Mouse (Mus musculus): Measurements from ENCODE around the gene Scn8a. TPM values are rescaled to one million over a fixed set of nuclear protein-coding genes. Genes with fewer than 3 reads are reported as not detected.

Gene Scn8a
- total RNA-seq, 2 experiments from 2014 or later, result under 0.01 TPM; not detected in 1

GRCm38 (mm10) chr15:101086956-101087355 lies 217.3 kb downstream of the Scn8a start:
- ATAC-seq (ENCODE audit: poor library complexity, severe bottlenecking), result no peak

- ATAC-seq (ENCODE audit: poor library complexity, severe bottlenecking), result no peak
These were observed 218.6 kb downstream of the Scn8a start for GRCm38 (mm10) chr15:101088291-101088690.

- ATAC-seq (ENCODE audit: poor library complexity, severe bottlenecking), result no peak
These were observed 221.9 kb downstream of the Scn8a start for GRCm38 (mm10) chr15:101091551-101091950.

DNA sequence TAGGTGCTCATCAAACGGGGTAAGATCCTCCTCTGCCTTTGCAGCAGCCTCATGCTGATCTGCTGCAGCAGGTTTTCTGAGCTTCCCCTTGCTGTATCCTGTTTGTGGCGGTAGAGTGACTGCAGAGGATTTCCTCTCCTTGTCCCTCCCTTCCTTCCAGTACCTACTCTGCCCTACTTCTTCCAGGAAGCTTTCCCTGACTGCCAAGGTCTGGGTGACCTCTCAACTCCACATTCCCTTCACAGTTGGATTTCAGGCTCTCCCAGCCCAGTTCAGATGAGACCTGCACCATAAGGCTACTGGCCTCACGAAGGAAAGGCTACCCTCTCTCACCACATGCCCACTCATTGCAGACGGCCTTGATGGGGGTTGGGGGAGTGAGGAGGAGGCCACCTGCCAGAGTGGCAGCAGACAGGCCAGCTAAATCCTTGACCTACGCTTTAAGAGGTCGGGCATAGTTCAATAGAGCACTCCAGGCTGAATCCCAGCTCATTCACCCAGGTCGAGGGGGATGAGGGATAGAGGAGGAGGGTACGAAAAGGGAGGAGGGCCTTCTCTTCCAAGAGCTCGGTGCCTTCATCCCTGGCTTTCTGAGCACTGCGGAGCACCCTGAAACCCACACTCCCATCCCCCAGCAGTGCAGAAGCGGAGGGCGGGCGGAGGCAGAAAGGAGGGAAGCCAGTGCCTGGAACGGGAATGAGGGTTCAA lies 222.6 kb downstream of the Scn8a start:
- no peak for ATAC-seq (ENCODE audit: poor library complexity, severe bottlenecking)

DNA sequence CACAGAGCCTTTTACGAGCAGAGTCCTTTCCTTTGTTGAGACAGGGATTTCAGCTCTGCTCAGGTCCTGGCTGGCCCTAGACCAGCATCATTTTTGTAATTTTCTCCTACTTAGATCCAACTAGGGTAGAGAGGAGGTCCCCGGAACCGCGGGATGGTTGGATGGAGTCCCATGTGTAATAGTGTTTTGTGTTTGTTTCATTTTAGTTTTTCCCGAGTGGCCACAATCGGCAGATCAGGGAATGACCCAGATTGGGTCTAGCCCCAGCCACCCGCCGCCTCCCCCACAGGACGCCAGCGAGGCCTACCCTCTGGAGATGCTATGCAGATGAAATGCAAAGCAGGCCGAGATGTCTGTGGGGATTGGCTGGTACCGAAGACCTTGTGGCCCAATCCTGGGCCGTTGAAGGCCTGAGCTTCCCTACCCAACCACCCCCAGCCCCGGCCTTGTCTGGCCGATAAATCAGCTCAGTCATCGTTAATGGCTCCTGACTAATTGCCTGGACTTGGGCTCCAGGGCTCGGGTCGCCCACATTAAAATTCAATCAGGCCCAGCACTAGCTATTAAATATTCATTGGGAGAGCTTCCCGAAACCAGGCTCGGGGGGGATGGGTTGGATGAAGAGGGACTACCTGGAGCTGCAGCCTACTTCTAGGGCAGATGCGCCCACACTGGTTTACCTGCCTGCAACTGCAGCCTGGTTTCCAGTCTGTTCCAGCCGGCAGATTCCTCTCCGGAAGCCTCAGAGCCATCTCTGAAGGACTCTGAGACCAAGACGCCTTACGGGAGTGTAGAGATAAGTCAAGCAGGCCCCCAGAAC lies 223.4 kb downstream of the Scn8a start:
- no peak for ATAC-seq (ENCODE audit: poor library complexity, severe bottlenecking)

DNA sequence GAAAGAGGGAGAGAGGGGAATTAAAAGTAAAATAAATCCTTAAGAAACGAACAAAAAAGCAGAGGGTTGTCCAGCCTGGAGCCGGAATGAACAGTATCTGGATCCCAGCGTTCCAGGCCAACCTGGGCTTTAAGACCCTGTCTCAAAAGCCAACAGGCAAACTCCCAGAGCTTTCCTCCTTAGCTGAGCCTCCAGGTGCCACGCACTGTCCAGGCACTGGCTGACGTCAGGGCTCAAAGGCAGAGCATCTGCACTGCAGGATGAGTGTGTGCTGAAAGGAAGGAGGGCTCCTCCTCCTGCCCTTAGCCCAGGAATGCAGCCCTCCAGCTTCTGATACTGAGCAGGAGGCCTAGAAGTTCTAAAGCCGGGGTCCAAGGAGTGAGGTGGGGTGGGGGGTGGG lies 224.3 kb downstream of the Scn8a start:
- no peak for ATAC-seq (ENCODE audit: poor library complexity, severe bottlenecking)

- no peak for ATAC-seq (ENCODE audit: poor library complexity, severe bottlenecking)
These were observed 225.3 kb downstream of the Scn8a start for GRCm38 (mm10) chr15:101094979-101095378.

- no peak for ATAC-seq (ENCODE audit: poor library complexity, severe bottlenecking)
These were observed 225.7 kb downstream of the Scn8a start for GRCm38 (mm10) chr15:101095392-101095791.

Other genes starting within 250 kb of the Scn8a start
- gene Smagp, start 232.9 kb upstream of the Scn8a start, total RNA-seq (2015), result 1.1 and 3.2 TPM in 2 replicates
- gene Smagp, start 232.9 kb upstream of the Scn8a start, total RNA-seq (2017), result 0.51 and 4.5 TPM in 2 replicates
- 309 and 324 TPM in 2 replicates for gene Bin2, start 200.3 kb upstream of the Scn8a start, total RNA-seq (2015)
- gene Bin2, start 200.3 kb upstream of the Scn8a start, total RNA-seq (2017), result 275 and 304 TPM in 2 replicates
- gene Cela1, start 181.9 kb upstream of the Scn8a start, total RNA-seq (2015), result 3.5 and 6.2 TPM in 2 replicates
- gene Cela1, start 181.9 kb upstream of the Scn8a start, total RNA-seq (2017), result 1.8 and 4.2 TPM in 2 replicates
- 3.6 and 4.2 TPM in 2 replicates for gene Galnt6, start 140.5 kb upstream of the Scn8a start, total RNA-seq (2015)
- 9.6 and 11.4 TPM in 2 replicates for gene Galnt6, start 140.5 kb upstream of the Scn8a start, total RNA-seq (2017)
- gene Slc4a8, start 108.1 kb upstream of the Scn8a start, total RNA-seq (2015), result 0.16 and 4.0 TPM in 2 replicates
- 1.8 and 2.3 TPM in 2 replicates for gene Slc4a8, start 108.1 kb upstream of the Scn8a start, total RNA-seq (2017)
- gene Gm47841, start 177.5 kb downstream of the Scn8a start, total RNA-seq (2015), result not detected in 2 replicates
- gene Gm47841, start 177.5 kb downstream of the Scn8a start, total RNA-seq (2017), result not detected in 2 replicates
- gene Fignl2, start 208.7 kb downstream of the Scn8a start, total RNA-seq (2015), result 0.04 TPM in 1 of 2 replicates, not detected in the other
- 0.07 and 0.16 TPM in 2 replicates for gene Fignl2, start 208.7 kb downstream of the Scn8a start, total RNA-seq (2017)
- not detected in 2 replicates for gene Ankrd33, start 245.9 kb downstream of the Scn8a start, total RNA-seq (2015)
- not detected in 2 replicates for gene Ankrd33, start 245.9 kb downstream of the Scn8a start, total RNA-seq (2017)

Data from megakaryocyte, adult 5-6 weeks (primary cell).